Mouse (Mus musculus) hindbrain, embryonic 13.5 days (tissue): Measurements from ENCODE around the gene Spon1. TPM values are rescaled to one million over a fixed set of nuclear protein-coding genes. Genes with fewer than 3 reads are reported as not detected.

ENCODE experiments used
- ATAC-seq: fragments of 200-750 bp; cut with Nextera tagmentation; 2 replicates; pipeline ENCODE4 v1.8.0; 2017; ENCODE audit warnings: moderate TSS enrichment; ENCODE audit not compliant: low FRiP score
- H3K27ac ChIP-seq: fragments of 300-500 bp; sonication (generic); 2 replicates; pipeline ENCODE4 v1.5.1; 2015; ENCODE audit warnings: inconsistent platforms, mild to moderate bottlenecking, moderate library complexity
- H3K27me3 ChIP-seq: fragments of 300-500 bp; sonication (generic); 2 replicates; pipeline ENCODE4 v1.6.1; 2015; ENCODE audit warnings: mild to moderate bottlenecking, inconsistent platforms
- H3K36me3 ChIP-seq: fragments of 300-500 bp; sonication (generic); 2 replicates; pipeline ENCODE4 v1.6.1; 2015; ENCODE audit warnings: mild to moderate bottlenecking, inconsistent platforms
- H3K4me1 ChIP-seq: fragments of 300-500 bp; sonication (generic); replicated peaks from 2 replicates; pipeline ENCODE4 v1.6.1; 2015; ENCODE audit warnings: inconsistent platforms
- H3K4me2 ChIP-seq: fragments of 300-500 bp; sonication (generic); 2 replicates; pipeline ENCODE4 v1.6.1; 2015; ENCODE audit warnings: inconsistent platforms, mild to moderate bottlenecking, moderate library complexity
- H3K4me3 ChIP-seq: fragments of 300-500 bp; sonication (generic); 2 replicates; pipeline ENCODE4 v1.5.1; 2015; ENCODE audit warnings: mild to moderate bottlenecking, inconsistent platforms
- H3K9ac ChIP-seq: fragments of 300-500 bp; sonication (generic); 2 replicates; pipeline ENCODE4 v1.6.1; 2015; ENCODE audit warnings: mild to moderate bottlenecking, inconsistent platforms
- H3K9me3 ChIP-seq: fragments of 300-500 bp; sonication (generic); 2 replicates; pipeline ENCODE4 v1.6.1; 2016; ENCODE audit warnings: inconsistent platforms
- WGBS: fragments of 180-500 bp; shearing (Covaris S2); methylation state at CpG from one replicate; pipeline ENCODE4 v1.1.7; 2015; 5-methylcytosine and 5-hydroxymethylcytosine counted together
- polyA plus RNA-seq: library from polyadenylated mRNA; unstranded; fragments of >200 nt; fragmentation: Nextera tagmentation; extraction: Ambion mirVana; gene quantifications from 2 replicates; pipeline ENCODE4 v1.2.1, GENCODE M21; 2015

The Spon1 gene
- polyA plus RNA-seq, 1 experiment from 2014 or later: 82.8 TPM

GRCm38 (mm10) chr7:113759212-113759611 is 6.6 kb upstream of the Spon1 start:
- Histone ChIP-seq H3K9ac (no peak overlapping the region), H3K4me3 (no peak overlapping the region), H3K27me3 (peaks cover 26% of the 10 kb centered on the region), H3K36me3 (no peaks in the 10 kb centered on the region), H3K27ac (no peak overlapping the region), H3K9me3 (no peaks in the 10 kb centered on the region), H3K4me2 (no peak overlapping the region), H3K4me1 (no peaks in the 10 kb centered on the region)
- 21% methylated on average over 1 of the region's 1 CpGs for WGBS
- ATAC-seq: 0 out of 2 replicates have a peak, but pooled peaks have one; percentile 39

- Histone ChIP-seq H3K4me3 (no peak overlapping the region), H3K9me3 (no peaks in the 10 kb centered on the region), H3K4me2 (peak overlapping the region; percentile 96), H3K4me1 (peaks cover 35% of the 10 kb centered on the region), H3K27ac (no peak overlapping the region), H3K36me3 (no peaks in the 10 kb centered on the region), H3K9ac (no peak overlapping the region; the same call in 1 of the 2 replicates), H3K27me3 (peaks cover 59% of the 10 kb centered on the region)
- ATAC-seq: no peak
- 78% methylated on average over 5 of the region's 5 CpGs for WGBS
These were observed 665 bp upstream of the Spon1 start for GRCm38 (mm10) chr7:113765133-113765532.

- peak overlapping the region; percentile 60 for H3K4me3 ChIP-seq
- ATAC-seq: peak; percentile 39
- H3K4me1 ChIP-seq: peaks cover 35% of the 10 kb centered on the region
- WGBS: 1% methylated on average over 27 of the region's 27 CpGs
- peaks cover 57% of the 10 kb centered on the region for H3K27me3 ChIP-seq
- H3K9me3 ChIP-seq: no peaks in the 10 kb centered on the region
- peak overlapping the region; percentile 49 for H3K27ac ChIP-seq
- H3K4me2 ChIP-seq: peak overlapping the region; percentile 96
- peak overlapping the region; percentile 74 for H3K9ac ChIP-seq
- no peaks in the 10 kb centered on the region for H3K36me3 ChIP-seq
These were observed 722 bp downstream of the Spon1 start for GRCm38 (mm10) chr7:113766498-113766941.

- H3K36me3 ChIP-seq: no peaks in the 10 kb centered on the region
- H3K27ac ChIP-seq: peak overlapping the region; percentile 62
- H3K4me1 ChIP-seq: peaks cover 35% of the 10 kb centered on the region
- peak overlapping the region; percentile 60 for H3K4me3 ChIP-seq
- peak overlapping the region; percentile 96 for H3K4me2 ChIP-seq
- no peaks in the 10 kb centered on the region for H3K9me3 ChIP-seq
- 18% methylated on average over 6 of the region's 6 CpGs for whole genome bisulfite sequencing
- peaks cover 57% of the 10 kb centered on the region for H3K27me3 ChIP-seq
- no peak for ATAC-seq
- H3K9ac ChIP-seq: peak overlapping the region; percentile 58
These were observed 1.7 kb downstream of the Spon1 start for GRCm38 (mm10) chr7:113767546-113767945.

- peak overlapping the region; percentile 96 for H3K4me2 ChIP-seq
- 56% methylated on average over 6 of the region's 6 CpGs for WGBS
- H3K9me3 ChIP-seq: no peaks in the 10 kb centered on the region
- H3K27me3 ChIP-seq: peaks cover 59% of the 10 kb centered on the region
- no peaks in the 10 kb centered on the region for H3K36me3 ChIP-seq
- peaks cover 35% of the 10 kb centered on the region for H3K4me1 ChIP-seq
- peak overlapping the region; percentile 62 for H3K27ac ChIP-seq
- peak overlapping the region; percentile 60 for H3K4me3 ChIP-seq
- H3K9ac ChIP-seq: peak overlapping the region; percentile 58; the same call in 1 of the 2 replicates
- ATAC-seq: no peak
These were observed 2.6 kb downstream of the Spon1 start for GRCm38 (mm10) chr7:113768174-113768935.

- Histone ChIP-seq H3K27ac (0 out of 2 replicates have a peak overlapping the region, but pooled peaks have one; percentile 14), H3K36me3 (no peaks in the 10 kb centered on the region), H3K9me3 (no peaks in the 10 kb centered on the region), H3K27me3 (peaks cover 60% of the 10 kb centered on the region), H3K9ac (0 out of 2 replicates have a peak overlapping the region, but pooled peaks have one; percentile 35), H3K4me2 (peak overlapping the region; percentile 96), H3K4me3 (no peak overlapping the region), H3K4me1 (peaks cover 41% of the 10 kb centered on the region)
- 7% methylated on average over 6 of the region's 6 CpGs for WGBS
- no peak for ATAC-seq
These were observed 3.5 kb downstream of the Spon1 start for GRCm38 (mm10) chr7:113769281-113769680.

- Histone ChIP-seq H3K36me3 (no peaks in the 10 kb centered on the region), H3K9me3 (no peaks in the 10 kb centered on the region), H3K27me3 (peaks cover 48% of the 10 kb centered on the region), H3K4me2 (no peak overlapping the region), H3K27ac (no peak overlapping the region), H3K9ac (no peak overlapping the region), H3K4me3 (no peak overlapping the region), H3K4me1 (peaks cover 26% of the 10 kb centered on the region)
- 80% methylated on average over 2 of the region's 2 CpGs for WGBS
- ATAC-seq: no peak
These were observed 6.3 kb downstream of the Spon1 start for GRCm38 (mm10) chr7:113772135-113772534.

GRCm38 (mm10) chr7:113773436-113773835 is 7.6 kb downstream of the Spon1 start:
- WGBS: 60% methylated on average over 8 of the region's 8 CpGs
- H3K27ac ChIP-seq: no peak overlapping the region
- no peak overlapping the region for H3K4me3 ChIP-seq
- no peak overlapping the region for H3K4me2 ChIP-seq
- no peaks in the 10 kb centered on the region for H3K36me3 ChIP-seq
- no peak for ATAC-seq
- peaks cover 30% of the 10 kb centered on the region for H3K4me1 ChIP-seq
- peaks cover 35% of the 10 kb centered on the region for H3K27me3 ChIP-seq
- H3K9ac ChIP-seq: no peak overlapping the region
- no peaks in the 10 kb centered on the region for H3K9me3 ChIP-seq

GRCm38 (mm10) chr7:113774039-113774438 is 8.2 kb downstream of the Spon1 start:
- Histone ChIP-seq H3K4me1 (peaks cover 29% of the 10 kb centered on the region), H3K9me3 (no peaks in the 10 kb centered on the region), H3K27me3 (peaks cover 29% of the 10 kb centered on the region), H3K4me3 (no peak overlapping the region), H3K27ac (no peak overlapping the region), H3K36me3 (no peaks in the 10 kb centered on the region), H3K4me2 (no peak overlapping the region), H3K9ac (no peak overlapping the region)
- ATAC-seq: peak; percentile 57; the same call in 1 of the 2 replicates
- WGBS: 18% methylated on average over 7 of the region's 7 CpGs

- no peak for ATAC-seq
- peaks cover 29% of the 10 kb centered on the region for H3K27me3 ChIP-seq
- H3K4me2 ChIP-seq: no peak overlapping the region
- 85% methylated on average over 3 of the region's 3 CpGs for WGBS
- no peak overlapping the region for H3K4me3 ChIP-seq
- no peaks in the 10 kb centered on the region for H3K9me3 ChIP-seq
- no peak overlapping the region for H3K9ac ChIP-seq
- H3K27ac ChIP-seq: no peak overlapping the region
- H3K36me3 ChIP-seq: no peaks in the 10 kb centered on the region
- peaks cover 21% of the 10 kb centered on the region; the same call in 1 of the 2 replicates for H3K4me1 ChIP-seq
These were observed 9.1 kb downstream of the Spon1 start for GRCm38 (mm10) chr7:113774906-113775305.

GRCm38 (mm10) chr7:113778546-113778945 is 12.7 kb downstream of the Spon1 start:
- Histone ChIP-seq H3K4me2 (no peak overlapping the region), H3K4me3 (no peak overlapping the region), H3K9ac (no peak overlapping the region), H3K4me1 (peaks cover 24% of the 10 kb centered on the region; the same call in 1 of the 2 replicates), H3K36me3 (no peaks in the 10 kb centered on the region), H3K27ac (no peak overlapping the region), H3K27me3 (peaks cover 16% of the 10 kb centered on the region; the same call in 1 of the 2 replicates), H3K9me3 (no peaks in the 10 kb centered on the region)
- 91% methylated on average over 6 of the region's 6 CpGs for WGBS
- no peak for ATAC-seq

GRCm38 (mm10) chr7:113780286-113780685 is 14.5 kb downstream of the Spon1 start:
- Histone ChIP-seq H3K4me3 (no peak overlapping the region), H3K9ac (no peak overlapping the region), H3K27ac (no peak overlapping the region), H3K4me2 (no peak overlapping the region), H3K4me1 (peaks cover 11% of the 10 kb centered on the region; the same call in 1 of the 2 replicates), H3K9me3 (no peaks in the 10 kb centered on the region), H3K27me3 (peaks cover 7% of the 10 kb centered on the region; the same call in 1 of the 2 replicates), H3K36me3 (no peaks in the 10 kb centered on the region)
- ATAC-seq: no peak
- WGBS: 90% methylated on average over 5 of the region's 5 CpGs
